Mouse (Mus musculus): Measurements from ENCODE around the gene Ccr5. TPM values are rescaled to one million over a fixed set of nuclear protein-coding genes. Genes with fewer than 3 reads are reported as not detected.
"Not testable (repeated sequence)": the region's sequence is repeated elsewhere in the genome, so short reads cannot be mapped to it uniquely, and the experiment has no call there.

The Ccr5 gene
- polyA plus RNA-seq, 1 experiment from 2014 or later: 0.79 TPM

- not testable (repeated sequence) for H3K4me3 ChIP-seq (ENCODE audit: low read length); H3K27ac ChIP-seq (ENCODE audit: low read length); H3K9me3 ChIP-seq (ENCODE audit: low read length); H3K36me3 ChIP-seq (ENCODE audit: insufficient read depth, low read length); ATAC-seq (ENCODE audit: low FRiP score, low TSS enrichment); H3K27me3 ChIP-seq (ENCODE audit: insufficient read depth, low read length); H3K4me1 ChIP-seq (ENCODE audit: insufficient read depth, low read length); H3K9ac ChIP-seq (replicated peaks; ENCODE audit: low read length); H3K4me2 ChIP-seq (replicated peaks; ENCODE audit: low read depth, low read length)
- WGBS: 95% methylated on average over 1 of the region's 1 CpGs
Measured at GRCm38 (mm10) chr9:124134919-124135318, 13.6 kb downstream of the Ccr5 start.

DNA sequence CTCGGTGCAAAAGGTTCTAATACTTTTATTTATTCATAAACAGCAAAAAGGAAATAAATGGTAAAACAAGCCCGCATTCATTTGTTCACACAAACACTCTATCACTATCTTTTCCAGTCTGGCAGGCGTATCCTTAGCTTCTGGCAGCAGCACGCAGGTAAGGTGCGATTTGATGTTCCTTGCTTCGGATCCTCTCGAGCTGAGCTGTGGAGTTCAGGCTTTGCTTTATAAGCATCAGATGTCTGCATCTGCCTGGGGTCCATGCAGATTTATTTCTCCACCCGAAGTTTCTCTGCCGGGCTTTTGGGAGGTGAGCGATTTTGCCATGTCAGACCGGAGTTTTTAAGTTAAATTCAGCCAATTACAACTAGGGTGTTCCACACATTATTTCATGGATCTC is 16.3 kb downstream of the Ccr5 start:
- H3K9ac ChIP-seq (replicated peaks; ENCODE audit: low read length): no peak overlapping the region
- H3K4me1 ChIP-seq (ENCODE audit: insufficient read depth, low read length): no peaks in the 10 kb centered on the region
- H3K27ac ChIP-seq (ENCODE audit: low read length): no peak overlapping the region
- H3K36me3 ChIP-seq (ENCODE audit: insufficient read depth, low read length): no peaks in the 10 kb centered on the region
- no peak for ATAC-seq (ENCODE audit: low FRiP score, low TSS enrichment)
- H3K9me3 ChIP-seq (ENCODE audit: low read length): no peaks in the 10 kb centered on the region
- H3K4me3 ChIP-seq (ENCODE audit: low read length): no peak overlapping the region
- H3K4me2 ChIP-seq (replicated peaks; ENCODE audit: low read depth, low read length): no peak overlapping the region
- H3K27me3 ChIP-seq (ENCODE audit: insufficient read depth, low read length): no peaks in the 10 kb centered on the region
- WGBS: 75% methylated on average over 11 of the region's 11 CpGs

DNA sequence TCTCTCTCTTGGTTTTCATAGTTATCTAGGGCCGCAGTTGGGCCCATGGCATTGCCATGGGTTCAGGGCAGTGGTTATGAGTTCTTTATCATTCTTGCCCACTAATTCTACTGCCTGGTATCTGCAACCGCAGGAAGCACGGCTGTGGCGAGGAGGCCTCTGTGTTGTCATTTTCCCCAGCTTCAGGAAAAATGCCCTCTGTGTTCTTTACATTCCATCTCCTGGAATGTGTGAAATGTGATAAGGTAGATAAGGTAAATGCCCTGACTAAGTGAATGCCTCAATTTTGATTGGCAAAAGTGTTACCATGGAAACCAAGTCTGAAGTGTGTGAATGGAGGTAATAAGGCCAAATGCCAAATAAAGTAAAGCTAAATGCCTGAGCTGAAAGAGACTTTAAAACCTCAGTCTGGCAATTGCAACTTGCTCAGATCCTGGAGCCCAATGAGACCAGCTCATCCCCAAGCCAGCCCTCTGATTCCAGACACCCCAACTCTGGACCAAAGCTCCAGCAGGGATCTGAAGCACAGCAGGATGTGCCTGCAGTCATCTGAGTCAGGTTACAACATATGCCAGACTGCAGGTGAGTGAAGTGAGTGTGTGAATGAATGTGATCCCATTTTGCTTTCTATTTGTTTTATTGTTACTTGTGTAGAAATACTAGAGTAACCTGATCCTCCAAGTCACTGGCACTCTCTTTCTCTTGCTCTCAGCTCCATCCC is 16.9 kb downstream of the Ccr5 start:
- H3K9me3 ChIP-seq (ENCODE audit: low read length): no peaks in the 10 kb centered on the region
- H3K27me3 ChIP-seq (ENCODE audit: insufficient read depth, low read length): no peaks in the 10 kb centered on the region
- no peaks in the 10 kb centered on the region for H3K36me3 ChIP-seq (ENCODE audit: insufficient read depth, low read length)
- H3K9ac ChIP-seq (replicated peaks; ENCODE audit: low read length): no peak overlapping the region
- H3K4me2 ChIP-seq (replicated peaks; ENCODE audit: low read depth, low read length): no peak overlapping the region
- 60% methylated on average over 4 of the region's 4 CpGs for WGBS
- no peak overlapping the region for H3K27ac ChIP-seq (ENCODE audit: low read length)
- no peak overlapping the region for H3K4me3 ChIP-seq (ENCODE audit: low read length)
- no peak for ATAC-seq (ENCODE audit: low FRiP score, low TSS enrichment)
- H3K4me1 ChIP-seq (ENCODE audit: insufficient read depth, low read length): no peaks in the 10 kb centered on the region

GRCm38 (mm10) chr9:124143678-124144077 is 22.3 kb downstream of the Ccr5 start:
- Histone ChIP-seq H3K27ac (ENCODE audit: low read length) (no peak overlapping the region), H3K4me3 (ENCODE audit: low read length) (no peak overlapping the region), H3K9me3 (ENCODE audit: low read length) (no peaks in the 10 kb centered on the region), H3K27me3 (ENCODE audit: insufficient read depth, low read length) (no peaks in the 10 kb centered on the region), H3K4me1 (ENCODE audit: insufficient read depth, low read length) (no peaks in the 10 kb centered on the region), H3K36me3 (ENCODE audit: insufficient read depth, low read length) (no peaks in the 10 kb centered on the region), H3K4me2 (replicated peaks; ENCODE audit: low read depth, low read length) (no peak overlapping the region), H3K9ac (replicated peaks; ENCODE audit: low read length) (no peak overlapping the region)
- no peak for ATAC-seq (ENCODE audit: low FRiP score, low TSS enrichment)
- WGBS: 81% methylated on average over 1 of the region's 1 CpGs

DNA sequence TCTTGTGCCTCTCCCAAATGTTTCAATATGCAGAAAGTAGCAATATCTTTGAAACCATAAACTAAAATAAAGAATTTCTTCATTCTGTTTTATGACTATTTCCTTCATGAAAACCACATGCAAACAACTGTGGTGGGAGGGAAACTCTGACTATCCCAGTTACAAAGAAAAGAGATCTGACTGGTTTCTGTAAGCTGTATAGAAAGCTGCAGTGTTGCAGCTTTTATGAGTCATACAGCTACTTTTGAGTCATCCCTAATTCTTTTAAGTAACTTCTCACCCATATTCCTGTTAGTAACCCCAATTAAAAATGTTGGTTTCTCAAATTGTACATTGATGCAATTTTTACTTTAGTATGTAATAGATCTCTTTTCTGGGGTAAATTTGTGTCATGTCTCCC is 25.0 kb downstream of the Ccr5 start:
- Histone ChIP-seq H3K36me3 (ENCODE audit: insufficient read depth, low read length) (no peaks in the 10 kb centered on the region), H3K4me1 (ENCODE audit: insufficient read depth, low read length) (no peaks in the 10 kb centered on the region), H3K4me2 (replicated peaks; ENCODE audit: low read depth, low read length) (no peak overlapping the region), H3K27ac (ENCODE audit: low read length) (no peak overlapping the region), H3K9me3 (ENCODE audit: low read length) (no peaks in the 10 kb centered on the region), H3K4me3 (ENCODE audit: low read length) (no peak overlapping the region), H3K9ac (replicated peaks; ENCODE audit: low read length) (no peak overlapping the region), H3K27me3 (ENCODE audit: insufficient read depth, low read length) (no peaks in the 10 kb centered on the region)
- ATAC-seq (ENCODE audit: low FRiP score, low TSS enrichment): no peak

Other genes with a start within 250 kb of the Ccr5 start
- gene Ccr1, start 152.9 kb upstream of the Ccr5 start, polyA plus RNA-seq (2015; fragmentation: Nextera tagmentation; extraction: Ambion mirVana): 2.0 and 2.5 TPM in 2 replicates
- not detected in 2 replicates for gene Ccr1l1, start 143.1 kb upstream of the Ccr5 start, polyA plus RNA-seq (2015; fragmentation: Nextera tagmentation; extraction: Ambion mirVana)
- not detected in 2 replicates for gene Ccr3, start 99.6 kb upstream of the Ccr5 start, polyA plus RNA-seq (2015; fragmentation: Nextera tagmentation; extraction: Ambion mirVana)
- 1.4 and 2.3 TPM in 2 replicates for gene Ccr2, start 19.6 kb upstream of the Ccr5 start, polyA plus RNA-seq (2015; fragmentation: Nextera tagmentation; extraction: Ambion mirVana)
- 12.0 and 14.2 TPM in 2 replicates for gene 2010315B03Rik, start 191.2 kb downstream of the Ccr5 start, polyA plus RNA-seq (2015; fragmentation: Nextera tagmentation; extraction: Ambion mirVana)

Data from kidney, embryonic 16.5 days (tissue).